Mouse (Mus musculus) forebrain, embryonic 12.5 days (tissue): ENCODE results near the gene Mpo. TPM values are rescaled to one million over a fixed set of nuclear protein-coding genes. Genes with fewer than 3 reads are reported as not detected.

ENCODE experiments used
- ATAC-seq: fragments of 200-750 bp; cut with Nextera tagmentation; 2 replicates; pipeline ENCODE4 v1.8.0; 2017; ENCODE audit warnings: moderate TSS enrichment; ENCODE audit not compliant: low FRiP score
- H3K27ac ChIP-seq: fragments of 300-500 bp; sonication (generic); 2 replicates; pipeline ENCODE4 v1.5.1; 2016; ENCODE audit warnings: mild to moderate bottlenecking
- H3K27me3 ChIP-seq: fragments of 300-500 bp; sonication (generic); 2 replicates; pipeline ENCODE4 v1.6.1; 2016; ENCODE audit warnings: mild to moderate bottlenecking
- H3K36me3 ChIP-seq: fragments of 300-500 bp; sonication (generic); replicated peaks from 2 replicates; pipeline ENCODE4 v1.6.1; 2016; ENCODE audit warnings: mild to moderate bottlenecking
- H3K4me1 ChIP-seq: fragments of 300-500 bp; sonication (generic); 2 replicates; pipeline ENCODE4 v1.6.1; 2016
- H3K4me2 ChIP-seq: fragments of 300-500 bp; sonication (generic); 2 replicates; pipeline ENCODE4 v1.6.1; 2016; ENCODE audit warnings: mild to moderate bottlenecking, moderate library complexity
- H3K4me3 ChIP-seq: fragments of 300-500 bp; sonication (generic); replicated peaks from 2 replicates; pipeline ENCODE4 v1.5.1; 2016; ENCODE audit warnings: mild to moderate bottlenecking
- H3K9ac ChIP-seq: fragments of 300-500 bp; sonication (generic); 2 replicates; pipeline ENCODE4 v1.6.1; 2016; ENCODE audit warnings: mild to moderate bottlenecking
- H3K9me3 ChIP-seq: fragments of 300-500 bp; sonication (generic); 2 replicates; pipeline ENCODE4 v1.6.1; 2016
- WGBS: fragments of 180-500 bp; shearing (Covaris S2); methylation state at CpG from one replicate; pipeline ENCODE4 v1.1.7; 2016; 5-methylcytosine and 5-hydroxymethylcytosine counted together
- polyA plus RNA-seq: library from polyadenylated mRNA; unstranded; fragments of >200 nt; fragmentation: Nextera tagmentation; extraction: Ambion mirVana; gene quantifications from 2 replicates; pipeline ENCODE4 v1.2.1, GENCODE M21; 2016

The Mpo gene
- polyA plus RNA-seq: 0.92 and 1.1 TPM in 2 replicates

DNA sequence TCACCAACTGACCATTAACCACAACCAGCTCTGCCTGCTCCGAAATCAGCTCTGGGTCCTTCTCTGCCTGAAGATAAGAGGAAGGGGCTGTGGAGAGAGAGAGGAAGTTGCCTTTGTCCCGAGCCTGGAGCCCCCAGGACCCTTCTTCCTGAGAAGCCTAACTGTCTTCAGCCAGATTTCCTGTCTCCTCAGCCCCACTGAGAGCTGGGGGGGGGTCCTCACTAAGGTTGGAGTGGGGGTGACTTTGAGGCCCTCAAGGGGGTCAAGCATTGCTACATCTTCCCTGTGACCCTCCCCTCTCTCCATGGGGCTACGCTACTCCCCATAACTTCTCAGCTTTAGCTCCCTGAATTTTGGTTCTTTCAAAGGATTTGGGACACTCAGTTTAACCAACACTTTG is at the start of gene Mpo:
Mpo (plus strand) TSS at position 122 of the 400 bp plus-strand sequence.
- Histone ChIP-seq H3K27me3 (peaks cover 3% of the 10 kb centered on the region; the same call in 1 of the 2 replicates), H3K36me3 (no peaks in the 10 kb centered on the region)
- no peak for ATAC-seq

DNA sequence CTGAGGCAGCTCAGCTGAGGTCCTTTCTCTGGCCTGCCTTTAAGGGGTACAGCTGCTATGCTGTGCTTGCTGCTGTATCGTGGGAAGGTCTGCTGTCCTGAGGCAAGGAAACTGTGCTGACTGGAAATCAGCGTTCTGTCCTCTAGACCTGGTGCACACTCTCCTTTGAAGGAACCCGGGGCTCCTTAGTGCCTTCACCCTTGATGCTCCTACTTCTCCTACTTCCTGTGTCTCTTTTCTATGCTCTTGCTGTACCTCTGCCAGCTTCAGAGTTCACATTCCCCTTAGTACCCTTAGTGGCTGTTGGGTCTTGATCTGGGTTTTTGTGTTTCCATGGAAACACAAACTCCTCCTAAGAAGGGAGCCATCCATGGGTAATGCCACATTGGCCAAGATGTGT is 49.7 kb upstream of the Mpo start:
- no peak for ATAC-seq
- H3K36me3 ChIP-seq: peaks cover 48% of the 10 kb centered on the region

More for the DNA sequence above, at the start of gene Mpo:
- no peaks in the 10 kb centered on the region for H3K4me1 ChIP-seq
- H3K4me3 ChIP-seq: no peak within 1 kb of the TSS
- H3K9me3 ChIP-seq: no peaks in the 10 kb centered on the region
- H3K4me2 ChIP-seq: no peak within 1 kb of the TSS
- H3K27ac ChIP-seq: no peak within 1 kb of the TSS
- 70% methylated on average over 3 of the region's 3 CpGs for WGBS
- H3K9ac ChIP-seq: no peak within 1 kb of the TSS

DNA sequence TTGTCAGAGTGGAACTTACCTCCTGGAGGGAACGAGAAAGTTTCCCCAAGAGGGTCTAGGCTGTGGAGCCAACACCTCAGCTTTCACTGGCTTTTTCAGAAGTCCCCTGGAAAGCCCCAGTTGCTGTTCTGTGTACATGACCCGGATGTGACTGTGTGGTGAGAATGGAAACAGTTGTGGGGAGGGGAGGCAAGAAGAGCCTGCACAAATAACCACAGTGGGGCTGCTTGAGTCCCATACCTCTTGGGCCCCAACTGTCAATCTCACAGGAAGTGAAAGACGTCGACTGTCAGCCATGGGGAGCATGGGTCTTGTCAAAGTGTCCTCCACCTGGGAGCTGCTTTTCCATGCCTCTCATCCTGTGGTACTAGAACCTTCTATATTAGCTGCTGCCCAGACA is 48.4 kb upstream of the Mpo start:
- no peak for ATAC-seq
- Histone ChIP-seq H3K27ac (no peak overlapping the region), H3K27me3 (no peaks in the 10 kb centered on the region), H3K4me3 (no peak overlapping the region), H3K9ac (no peak overlapping the region), H3K4me1 (no peaks in the 10 kb centered on the region), H3K4me2 (no peak overlapping the region), H3K9me3 (no peaks in the 10 kb centered on the region), H3K36me3 (peaks cover 40% of the 10 kb centered on the region)
- WGBS: 90% methylated on average over 4 of the region's 4 CpGs

More for the DNA sequence above, 49.7 kb upstream of the Mpo start:
- Histone ChIP-seq H3K4me2 (no peak overlapping the region), H3K9ac (no peak overlapping the region), H3K4me3 (no peak overlapping the region), H3K27me3 (no peaks in the 10 kb centered on the region), H3K4me1 (no peaks in the 10 kb centered on the region), H3K27ac (no peak overlapping the region), H3K9me3 (no peaks in the 10 kb centered on the region)
- WGBS: 95% methylated on average over 3 of the region's 3 CpGs

DNA sequence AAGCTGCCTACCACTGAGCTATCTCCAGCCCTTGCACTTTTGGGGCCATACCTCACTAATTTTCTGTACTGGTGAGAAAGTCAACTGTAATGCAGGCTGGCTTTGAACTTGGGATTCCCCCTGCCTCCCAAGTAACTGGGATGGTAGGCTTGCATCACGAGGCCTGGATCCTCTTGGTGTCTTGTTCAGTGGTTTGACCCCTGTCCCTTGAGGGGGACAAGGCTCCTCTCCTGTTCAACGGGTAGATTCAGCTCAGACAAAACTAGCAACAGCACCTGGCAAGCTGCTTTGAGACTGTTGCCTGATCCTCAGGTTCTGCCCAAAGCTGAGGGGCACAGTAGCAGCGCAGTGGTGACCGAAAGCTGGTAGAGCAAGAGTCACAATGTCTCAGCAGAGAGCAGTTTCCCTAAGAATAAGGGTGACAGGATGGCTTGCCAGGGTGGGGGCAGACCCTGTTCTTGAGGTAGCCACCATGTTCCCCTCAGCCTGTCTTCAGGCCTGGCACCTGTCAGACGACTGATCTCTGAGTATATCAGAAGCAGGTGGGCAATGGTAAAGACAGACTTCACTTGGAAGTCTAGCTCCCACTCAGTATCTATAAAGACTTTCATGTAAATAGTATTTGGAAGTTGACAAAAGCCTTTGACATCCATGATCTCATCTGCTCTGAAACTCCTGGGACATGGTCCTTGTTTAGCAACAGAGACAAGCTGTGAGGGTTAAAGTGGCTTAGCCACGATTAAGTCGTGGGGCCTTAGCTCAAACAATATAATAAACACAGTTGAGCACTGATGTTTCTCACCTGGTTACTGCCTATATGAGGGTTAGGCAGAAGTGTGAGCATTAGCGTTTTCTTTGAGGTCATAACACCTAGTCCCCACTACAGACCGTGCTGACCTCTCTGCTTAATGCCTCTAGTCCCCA is 47.5 kb upstream of the Mpo start:
- H3K36me3 ChIP-seq: peaks cover 33% of the 10 kb centered on the region
- 81% methylated on average over 9 of the region's 9 CpGs for WGBS
- H3K4me3 ChIP-seq: no peak overlapping the region
- H3K4me1 ChIP-seq: no peaks in the 10 kb centered on the region
- no peak for ATAC-seq
- H3K9me3 ChIP-seq: no peaks in the 10 kb centered on the region
- no peak overlapping the region for H3K4me2 ChIP-seq
- no peak overlapping the region for H3K27ac ChIP-seq
- no peak overlapping the region for H3K9ac ChIP-seq
- no peaks in the 10 kb centered on the region for H3K27me3 ChIP-seq

DNA sequence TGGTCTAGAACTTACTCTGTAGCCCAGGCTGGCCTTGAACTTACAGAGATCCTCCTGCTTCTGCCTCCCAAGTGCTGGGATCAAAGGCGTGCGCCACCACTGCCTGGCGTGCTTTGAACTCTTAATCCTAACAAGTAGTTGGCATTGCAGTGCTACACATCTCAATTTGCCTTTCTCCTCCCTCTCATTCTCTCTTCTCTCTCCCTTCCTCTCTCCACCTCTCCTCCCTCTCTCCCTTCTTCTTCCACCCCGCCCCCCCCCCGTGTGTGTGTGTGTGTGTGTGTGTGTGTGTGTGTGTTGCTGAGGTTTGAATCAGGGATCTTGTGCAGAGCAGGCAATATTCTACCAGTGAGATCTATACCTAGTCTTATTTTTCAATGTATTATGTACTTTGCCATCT is 46.1 kb upstream of the Mpo start:
- no peak overlapping the region for H3K9ac ChIP-seq
- H3K4me1 ChIP-seq: no peaks in the 10 kb centered on the region
- ATAC-seq: no peak
- no peaks in the 10 kb centered on the region for H3K27me3 ChIP-seq
- H3K9me3 ChIP-seq: no peaks in the 10 kb centered on the region
- WGBS: 89% methylated on average over 5 of the region's 5 CpGs
- H3K27ac ChIP-seq: no peak overlapping the region
- H3K4me3 ChIP-seq: no peak overlapping the region
- peaks cover 27% of the 10 kb centered on the region for H3K36me3 ChIP-seq
- no peak overlapping the region for H3K4me2 ChIP-seq

DNA sequence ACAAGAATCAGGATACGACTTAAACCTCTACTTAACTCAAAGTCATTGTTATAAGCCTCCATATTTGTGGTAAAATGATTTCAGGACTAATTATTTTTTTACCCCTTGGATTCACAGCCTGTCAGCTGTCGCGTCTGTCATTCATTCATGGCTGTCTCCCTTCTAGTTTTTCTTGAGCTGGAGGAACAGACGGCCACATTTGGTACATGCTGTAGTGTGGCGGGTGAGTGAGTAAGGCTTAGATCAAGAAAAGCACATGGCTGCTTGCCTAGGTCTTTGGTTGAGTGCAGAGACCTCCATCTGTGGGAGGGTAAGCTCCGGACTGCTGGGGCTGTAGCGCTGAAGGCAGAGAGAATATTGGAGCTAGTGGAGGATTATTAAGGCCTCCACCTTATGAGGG is 45.7 kb upstream of the Mpo start:
- WGBS: 94% methylated on average over 7 of the region's 7 CpGs
- no peak overlapping the region for H3K4me3 ChIP-seq
- no peaks in the 10 kb centered on the region for H3K27me3 ChIP-seq
- H3K9me3 ChIP-seq: no peaks in the 10 kb centered on the region
- peaks cover 23% of the 10 kb centered on the region for H3K36me3 ChIP-seq
- H3K4me2 ChIP-seq: no peak overlapping the region
- no peaks in the 10 kb centered on the region for H3K4me1 ChIP-seq
- no peak overlapping the region for H3K9ac ChIP-seq
- ATAC-seq: no peak
- H3K27ac ChIP-seq: no peak overlapping the region

DNA sequence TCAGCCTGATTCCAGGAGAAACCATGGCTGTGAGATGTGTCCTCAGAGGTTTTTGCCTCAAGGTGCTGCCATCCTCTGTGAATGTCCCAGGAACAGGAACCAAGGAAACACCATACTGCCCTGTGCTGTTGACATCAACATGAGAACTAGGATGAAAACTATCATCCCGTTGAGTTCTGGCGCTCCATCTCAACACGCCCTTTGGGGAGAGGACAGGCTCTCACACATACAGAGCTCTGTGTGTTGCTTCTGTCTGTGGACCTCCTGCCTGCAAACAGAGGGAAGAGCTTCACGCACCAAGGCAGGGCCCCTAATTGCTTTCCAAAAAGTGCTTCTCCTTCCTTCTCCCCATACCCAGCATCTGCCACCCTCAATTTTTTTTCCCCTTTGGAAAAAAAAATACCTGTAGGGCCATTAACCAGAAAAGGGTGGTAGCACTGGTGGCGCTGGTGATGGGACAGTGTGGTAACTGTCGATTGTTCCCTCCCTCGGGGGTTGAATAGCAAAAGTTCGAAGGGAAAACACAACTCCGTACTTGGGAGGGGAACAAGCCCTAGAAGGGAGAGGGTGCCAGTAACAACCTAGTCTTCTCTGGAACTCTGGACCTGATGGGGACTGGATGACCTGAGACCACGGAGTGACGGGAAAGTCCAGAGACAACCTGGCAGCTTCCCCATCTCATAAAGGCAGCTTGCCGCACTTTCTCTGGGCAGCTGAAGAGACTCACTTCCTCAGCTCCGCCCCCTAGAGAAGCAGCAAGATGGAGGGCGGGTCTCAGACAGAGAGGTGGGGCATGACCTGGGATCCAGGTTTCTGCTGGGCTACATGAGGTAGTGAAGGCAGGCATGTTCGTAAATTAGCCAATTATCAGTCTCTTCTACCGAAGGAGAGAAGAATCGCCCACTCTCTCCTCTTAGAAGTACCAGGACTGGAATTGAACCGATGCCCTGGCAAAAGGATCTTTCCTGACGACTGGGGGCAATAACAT is 45.0 kb upstream of the Mpo start:
- no peaks in the 10 kb centered on the region for H3K9me3 ChIP-seq
- no peak overlapping the region for H3K27ac ChIP-seq
- no peak for ATAC-seq
- H3K9ac ChIP-seq: no peak overlapping the region
- H3K4me3 ChIP-seq: no peak overlapping the region
- H3K4me1 ChIP-seq: no peaks in the 10 kb centered on the region
- no peak overlapping the region for H3K4me2 ChIP-seq
- H3K36me3 ChIP-seq: peaks cover 19% of the 10 kb centered on the region
- 39% methylated on average over 19 of the region's 19 CpGs for WGBS
- H3K27me3 ChIP-seq: no peaks in the 10 kb centered on the region

DNA sequence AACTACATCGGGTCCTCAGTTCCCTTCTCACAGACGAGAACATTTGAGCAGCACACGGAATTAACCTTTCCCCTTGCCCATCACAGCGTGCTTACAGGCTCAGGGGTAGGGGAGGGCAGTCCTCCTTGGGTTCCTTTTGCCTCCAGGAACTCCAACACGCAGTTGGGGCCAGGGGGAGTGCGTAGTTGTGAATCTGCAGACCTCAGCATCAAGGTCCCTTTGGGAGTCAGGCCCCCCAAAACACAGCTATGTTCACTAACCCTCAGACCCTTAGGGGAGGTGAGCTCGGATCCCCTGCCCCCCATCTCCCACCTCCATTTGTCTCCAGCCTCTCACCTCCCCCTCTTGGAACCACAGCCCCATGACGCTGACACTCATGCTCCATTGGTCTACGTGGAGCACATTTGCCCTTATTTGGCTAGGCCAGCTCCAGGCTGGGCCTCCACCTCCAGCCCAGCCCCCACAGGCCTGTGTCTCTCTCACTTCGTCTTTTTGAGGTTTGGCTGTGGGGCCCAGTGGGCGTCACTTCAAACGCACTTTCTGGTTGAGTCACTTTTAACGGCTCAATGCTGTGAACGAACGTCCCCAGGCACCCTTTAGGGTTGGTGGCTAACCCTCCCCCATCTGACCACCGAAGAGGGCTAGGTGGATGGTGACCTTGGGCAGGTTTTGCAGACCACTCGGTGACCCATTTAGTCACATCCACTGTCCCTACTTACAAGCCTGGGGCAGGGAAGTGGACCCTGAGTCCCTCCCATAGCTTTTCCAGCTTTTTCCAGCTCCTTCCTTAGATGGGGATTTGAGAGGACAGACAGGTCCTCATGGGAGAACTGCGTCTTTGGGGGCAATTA is 44.0 kb upstream of the Mpo start:
- peaks cover 10% of the 10 kb centered on the region for H3K36me3 ChIP-seq
- H3K9ac ChIP-seq: no peak overlapping the region
- H3K4me1 ChIP-seq: no peaks in the 10 kb centered on the region
- 69% methylated on average over 18 of the region's 18 CpGs for WGBS
- no peak for ATAC-seq
- H3K27me3 ChIP-seq: no peaks in the 10 kb centered on the region
- H3K9me3 ChIP-seq: no peaks in the 10 kb centered on the region
- no peak overlapping the region for H3K27ac ChIP-seq
- H3K4me3 ChIP-seq: no peak overlapping the region
- no peak overlapping the region for H3K4me2 ChIP-seq

DNA sequence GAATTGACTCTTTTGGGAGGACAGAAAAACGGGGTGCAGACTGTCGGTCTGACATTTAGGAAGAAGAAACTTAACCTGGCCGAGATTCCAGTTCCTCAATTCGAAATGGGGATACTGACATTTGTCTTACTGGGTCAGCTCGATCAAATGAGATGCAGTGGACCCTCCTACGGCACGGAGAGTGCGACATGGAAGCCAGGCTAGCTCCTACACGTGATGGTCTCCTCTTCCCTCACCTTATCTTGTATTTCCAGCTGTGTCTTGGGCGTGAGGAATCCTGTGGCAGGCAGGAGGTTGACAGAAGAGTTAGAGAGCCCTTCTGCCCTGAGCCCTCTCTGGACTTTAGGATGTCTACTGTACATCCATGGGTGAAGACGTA is 43.3 kb upstream of the Mpo start:
- no peak overlapping the region for H3K27ac ChIP-seq
- H3K27me3 ChIP-seq: no peaks in the 10 kb centered on the region
- ATAC-seq: no peak
- H3K4me1 ChIP-seq: no peaks in the 10 kb centered on the region
- no peaks in the 10 kb centered on the region for H3K9me3 ChIP-seq
- no peak overlapping the region for H3K9ac ChIP-seq
- H3K36me3 ChIP-seq: peaks cover 4% of the 10 kb centered on the region
- H3K4me2 ChIP-seq: no peak overlapping the region
- no peak overlapping the region for H3K4me3 ChIP-seq
- WGBS: 84% methylated on average over 11 of the region's 11 CpGs

DNA sequence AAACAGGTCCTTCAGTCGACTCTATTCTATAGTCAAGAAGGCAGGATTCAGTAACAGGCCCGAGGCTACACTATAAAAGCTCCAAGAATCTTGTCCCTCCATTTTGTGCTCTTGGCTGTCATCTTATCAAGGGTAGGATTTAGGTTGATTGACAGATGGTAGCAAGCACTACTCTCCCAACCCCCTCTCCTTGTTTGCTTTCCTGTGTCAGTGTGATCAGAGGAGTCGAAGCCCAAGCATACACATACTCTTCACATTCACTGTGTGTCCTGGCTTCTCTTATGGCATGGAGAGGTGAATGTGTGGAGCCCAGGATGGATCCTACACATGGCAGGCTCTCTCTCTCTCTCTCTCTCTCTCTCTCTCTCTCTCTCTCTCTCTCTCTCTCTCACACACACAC is 42.9 kb upstream of the Mpo start:
- 79% methylated on average over 3 of the region's 3 CpGs for WGBS
- Histone ChIP-seq H3K9ac (no peak overlapping the region), H3K27me3 (no peaks in the 10 kb centered on the region), H3K4me2 (no peak overlapping the region), H3K4me3 (no peak overlapping the region), H3K9me3 (no peaks in the 10 kb centered on the region), H3K27ac (no peak overlapping the region), H3K4me1 (no peaks in the 10 kb centered on the region), H3K36me3 (no peaks in the 10 kb centered on the region)
- no peak for ATAC-seq

DNA sequence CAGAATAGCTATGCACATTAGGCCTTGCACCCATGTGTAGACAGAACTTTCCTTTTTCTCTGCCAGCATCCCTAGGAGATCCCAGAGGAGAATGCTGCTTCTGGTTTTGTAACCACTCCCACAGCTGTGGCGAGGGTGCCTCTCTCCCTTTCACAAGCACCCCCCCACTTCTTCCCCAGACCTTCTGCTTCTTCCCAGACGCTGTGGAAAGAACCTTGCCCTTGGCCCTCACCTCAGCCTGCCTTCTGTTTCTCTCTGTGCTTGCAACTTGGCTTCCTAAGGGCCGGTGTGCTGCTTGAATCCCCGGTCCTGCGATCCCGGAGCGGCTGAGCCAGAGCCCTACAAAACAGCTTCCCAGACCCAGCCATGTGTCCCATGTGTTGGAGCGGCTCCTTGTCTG is 42.4 kb upstream of the Mpo start:
- no peaks in the 10 kb centered on the region for H3K36me3 ChIP-seq
- WGBS: 84% methylated on average over 8 of the region's 8 CpGs
- H3K9me3 ChIP-seq: no peaks in the 10 kb centered on the region
- ATAC-seq: no peak
- H3K4me2 ChIP-seq: no peak overlapping the region
- H3K27me3 ChIP-seq: no peaks in the 10 kb centered on the region
- no peaks in the 10 kb centered on the region for H3K4me1 ChIP-seq
- H3K27ac ChIP-seq: no peak overlapping the region
- no peak overlapping the region for H3K9ac ChIP-seq
- H3K4me3 ChIP-seq: no peak overlapping the region
